Mouse (Mus musculus): Measurements from ENCODE around the gene Mtmr12. TPM values are rescaled to one million over a fixed set of nuclear protein-coding genes. Genes with fewer than 3 reads are reported as not detected.

The Mtmr12 gene
- total RNA-seq, 1 experiment = 14.8 TPM

DNA sequence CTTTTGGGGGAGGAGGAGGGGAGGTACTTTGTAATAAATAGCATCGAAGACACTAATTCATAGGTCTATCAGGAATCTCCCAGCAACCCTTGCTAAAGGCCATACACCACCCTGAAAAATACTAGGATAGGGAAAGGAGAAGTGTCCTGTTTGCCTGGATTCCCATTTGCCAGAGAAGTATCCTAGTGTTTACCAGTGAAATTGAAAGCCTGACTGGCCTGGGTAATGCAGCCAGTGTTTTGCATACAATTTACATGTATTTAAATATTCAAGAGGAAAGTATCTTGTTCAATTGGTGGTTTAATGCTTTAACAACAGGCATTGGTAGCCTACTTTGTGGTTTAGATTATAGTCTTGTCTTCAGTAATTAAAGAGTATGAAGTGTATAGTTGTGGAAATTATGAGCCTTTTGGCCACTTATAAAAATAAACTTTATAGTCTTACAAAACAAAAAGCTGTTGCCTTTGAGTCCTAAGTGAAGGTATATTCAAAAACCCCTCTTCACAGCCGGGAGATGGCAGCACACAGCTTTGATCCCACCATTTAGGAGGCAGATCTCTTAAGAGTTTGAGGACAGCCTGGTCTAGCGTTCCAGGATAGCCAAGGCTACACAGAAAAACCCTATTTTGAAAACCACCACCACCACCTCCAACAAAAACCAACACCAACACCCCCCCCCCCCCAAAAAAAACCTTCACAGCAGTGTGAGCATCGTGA, 69.4 kb downstream of the Mtmr12 start:
- no peaks in the 10 kb centered on the region for H3K9me3 ChIP-seq (ENCODE audit: control insufficient read depth, insufficient read depth, low read depth, low read length)
- H3K36me3 ChIP-seq (ENCODE audit: control insufficient read depth, insufficient read depth, low read length, poor library complexity, severe bottlenecking) = peaks cover 14% of the 10 kb centered on the region
- in situ Hi-C loops (cut with MboI; ENCODE audit: low sequenced_read_pairs in 2 of 2, unreplicated experiment in 2 of 2) = no loop called here
- DNase-seq (ENCODE audit: low read depth, low spot score) = no peak
- H3K4me1 ChIP-seq (ENCODE audit: control insufficient read depth in 2 of 2, insufficient read depth in 2 of 2, low read length in 2 of 2, poor library complexity in 1 of 2) = peaks cover 19 to 21% of the 10 kb centered on the region in 2 experiments
- peak overlapping the region; percentile 9; the same call in 1 of the 2 replicates for H3K9ac ChIP-seq (ENCODE audit: insufficient read depth, low read depth, low read length, poor library complexity, severe bottlenecking)
- H3K27ac ChIP-seq (ENCODE audit: insufficient read depth, low read depth, low read length, poor library complexity, severe bottlenecking) = peak overlapping the region; percentile 80
- TF ChIP-seq CHD2 (IDR thresholded peaks at IDR 0.05; ENCODE audit: low read depth, low read length) (no peak), ZNF384 (IDR thresholded peaks at IDR 0.05; ENCODE audit: low read depth, low read length) (no peak), ZC3H11A (IDR thresholded peaks at IDR 0.05; ENCODE audit: borderline replicate concordance, low read depth, low read length) (no peak; the same call in 1 of the 2 replicates), HCFC1 (IDR thresholded peaks at IDR 0.05; ENCODE audit: borderline replicate concordance, insufficient read depth, low read length) (no peak), MAFK (IDR thresholded peaks at IDR 0.05; ENCODE audit: insufficient read depth, low read depth, low read length) (no peak)
- H3K4me3 ChIP-seq (ENCODE audit: insufficient read depth in 1 of 2, low read depth in 1 of 2, low read length in 2 of 2, poor library complexity in 1 of 2, severe bottlenecking in 1 of 2) = no peak overlapping the region; a peak in 1 of 4 replicates

DNA sequence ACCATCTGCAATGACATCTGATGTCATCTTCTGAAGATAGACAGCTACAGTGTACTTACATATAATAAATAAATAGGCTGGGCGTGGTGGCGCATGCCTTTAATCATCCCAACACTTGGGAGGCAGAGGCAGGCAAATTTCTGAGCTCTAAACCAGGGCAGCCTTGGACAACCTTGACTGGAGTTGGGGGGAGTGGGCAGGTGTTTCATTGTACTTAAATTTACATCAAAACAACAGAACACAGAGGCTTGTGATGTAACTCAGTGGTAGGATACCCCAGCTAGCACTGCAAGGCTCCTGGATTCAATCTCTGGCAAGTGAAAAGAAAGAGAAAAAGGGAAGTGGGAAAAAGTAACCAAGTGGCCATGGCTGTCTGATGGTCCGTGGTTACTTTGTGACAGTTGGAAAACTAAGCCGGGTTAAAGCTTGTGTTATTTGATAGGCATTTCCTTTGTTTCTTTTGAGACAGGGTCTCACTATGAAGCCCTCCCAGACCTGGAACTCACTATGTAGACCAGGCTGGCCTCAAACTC, 70.3 kb downstream of the Mtmr12 start:
- Histone ChIP-seq H3K27ac (ENCODE audit: insufficient read depth, low read depth, low read length, poor library complexity, severe bottlenecking) (peak overlapping the region; percentile 80), H3K4me3 (ENCODE audit: insufficient read depth in 1 of 2, low read depth in 1 of 2, low read length in 2 of 2, poor library complexity in 1 of 2, severe bottlenecking in 1 of 2) (no peak overlapping the region), H3K9me3 (ENCODE audit: control insufficient read depth, insufficient read depth, low read depth, low read length) (no peaks in the 10 kb centered on the region), H3K4me1 (ENCODE audit: control insufficient read depth in 2 of 2, insufficient read depth in 2 of 2, low read length in 2 of 2, poor library complexity in 1 of 2) (peaks cover 19 to 21% of the 10 kb centered on the region in 2 experiments), H3K9ac (ENCODE audit: insufficient read depth, low read depth, low read length, poor library complexity, severe bottlenecking) (no peak overlapping the region), H3K36me3 (ENCODE audit: control insufficient read depth, insufficient read depth, low read length, poor library complexity, severe bottlenecking) (peaks cover 6% of the 10 kb centered on the region)
- TF ChIP-seq MAFK (IDR thresholded peaks at IDR 0.05; ENCODE audit: insufficient read depth, low read depth, low read length) = no peak
- TF ChIP-seq HCFC1 (IDR thresholded peaks at IDR 0.05; ENCODE audit: borderline replicate concordance, insufficient read depth, low read length) = no peak
- no peak for TF ChIP-seq ZNF384 (IDR thresholded peaks at IDR 0.05; ENCODE audit: low read depth, low read length)
- TF ChIP-seq CHD2 (IDR thresholded peaks at IDR 0.05; ENCODE audit: low read depth, low read length) = no peak
- no peak for TF ChIP-seq ZC3H11A (IDR thresholded peaks at IDR 0.05; ENCODE audit: borderline replicate concordance, low read depth, low read length)
- DNase-seq (ENCODE audit: low read depth, low spot score) = no peak
- in situ Hi-C loops (cut with MboI; ENCODE audit: low sequenced_read_pairs in 2 of 2, unreplicated experiment in 2 of 2) = no loop called here

DNA sequence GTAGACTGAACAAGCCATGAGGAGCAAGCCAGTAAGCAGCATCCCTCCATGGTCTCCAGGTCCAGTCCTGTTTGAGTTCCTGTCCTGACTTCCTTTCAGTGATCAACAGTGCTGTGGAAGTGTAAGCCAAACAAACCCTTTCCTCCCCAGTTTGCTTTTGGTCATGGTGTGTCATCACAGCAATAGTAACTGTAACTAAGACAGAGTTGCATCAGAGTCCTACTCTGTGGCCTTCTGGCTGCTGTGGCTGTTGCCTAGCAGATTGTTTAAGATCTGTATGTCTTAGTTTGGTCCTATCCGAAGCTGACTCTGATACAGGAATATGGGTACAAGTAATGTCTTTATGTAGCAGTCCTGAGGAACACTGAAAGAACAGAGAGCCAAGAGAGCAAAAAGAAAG, 75.0 kb downstream of the Mtmr12 start:
- TF ChIP-seq ZNF384 (IDR thresholded peaks at IDR 0.05; ENCODE audit: low read depth, low read length) (no peak), ZC3H11A (IDR thresholded peaks at IDR 0.05; ENCODE audit: borderline replicate concordance, low read depth, low read length) (no peak), MAFK (IDR thresholded peaks at IDR 0.05; ENCODE audit: insufficient read depth, low read depth, low read length) (no peak)
- H3K4me1 ChIP-seq (ENCODE audit: control insufficient read depth in 2 of 2, insufficient read depth in 2 of 2, low read length in 2 of 2, poor library complexity in 1 of 2) = peaks cover 0 to 8% of the 10 kb centered on the region in 2 experiments; a peak in 2 of 4 replicates
- in situ Hi-C loops (cut with MboI; ENCODE audit: low sequenced_read_pairs in 2 of 2, unreplicated experiment in 2 of 2) = no loop called here
- H3K4me3 ChIP-seq (ENCODE audit: insufficient read depth in 1 of 2, low read depth in 1 of 2, low read length in 2 of 2, poor library complexity in 1 of 2, severe bottlenecking in 1 of 2) = no peak overlapping the region
- H3K36me3 ChIP-seq (ENCODE audit: control insufficient read depth, insufficient read depth, low read length, poor library complexity, severe bottlenecking) = no peaks in the 10 kb centered on the region
- H3K27ac ChIP-seq (ENCODE audit: insufficient read depth, low read depth, low read length, poor library complexity, severe bottlenecking) = no peak overlapping the region
- no peak overlapping the region for H3K9ac ChIP-seq (ENCODE audit: insufficient read depth, low read depth, low read length, poor library complexity, severe bottlenecking)
- DNase-seq (ENCODE audit: low read depth, low spot score) = no peak
- no peaks in the 10 kb centered on the region for H3K9me3 ChIP-seq (ENCODE audit: control insufficient read depth, insufficient read depth, low read depth, low read length)

DNA sequence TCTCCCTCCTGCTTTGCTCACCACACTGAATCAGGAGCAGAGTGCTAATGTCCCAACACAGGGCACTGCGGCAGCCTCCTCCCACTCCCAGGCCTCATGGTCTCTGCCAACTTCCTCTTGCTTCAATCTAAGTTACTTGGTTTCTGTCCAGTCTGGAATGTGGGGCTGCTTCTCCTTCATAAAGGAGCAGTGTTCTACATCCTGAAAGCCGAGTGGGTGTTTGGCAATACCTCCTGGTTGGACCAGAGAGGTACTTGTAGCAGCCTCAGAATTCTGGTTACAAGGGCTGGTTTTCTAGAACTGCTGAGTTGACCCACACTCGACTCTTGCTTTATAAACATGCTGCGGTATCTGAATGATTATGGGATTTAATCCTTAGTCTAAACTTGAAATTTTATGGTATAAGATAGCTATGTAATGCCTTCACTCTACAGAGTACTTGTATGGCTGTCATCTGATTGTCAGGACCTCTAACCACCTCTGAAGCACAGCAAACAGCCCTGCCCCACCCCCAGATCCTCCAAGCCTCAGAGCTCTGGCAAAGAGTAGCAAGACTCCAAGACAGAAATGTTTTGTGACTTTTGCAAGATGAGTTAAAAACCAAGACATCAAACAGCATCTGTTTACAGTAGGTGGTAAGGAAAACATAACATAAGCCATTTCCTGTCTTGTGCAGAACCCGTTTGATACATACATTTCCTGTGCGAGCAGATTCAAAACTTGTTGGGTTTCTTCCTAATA, 80.1 kb downstream of the Mtmr12 start:
- Histone ChIP-seq H3K27ac (ENCODE audit: insufficient read depth, low read depth, low read length, poor library complexity, severe bottlenecking) (no peak overlapping the region), H3K9ac (ENCODE audit: insufficient read depth, low read depth, low read length, poor library complexity, severe bottlenecking) (no peak overlapping the region), H3K4me3 (ENCODE audit: insufficient read depth in 1 of 2, low read depth in 1 of 2, low read length in 2 of 2, poor library complexity in 1 of 2, severe bottlenecking in 1 of 2) (no peak overlapping the region), H3K4me1 (ENCODE audit: control insufficient read depth in 2 of 2, insufficient read depth in 2 of 2, low read length in 2 of 2, poor library complexity in 1 of 2) (no peaks in the 10 kb centered on the region), H3K9me3 (ENCODE audit: control insufficient read depth, insufficient read depth, low read depth, low read length) (no peaks in the 10 kb centered on the region), H3K36me3 (ENCODE audit: control insufficient read depth, insufficient read depth, low read length, poor library complexity, severe bottlenecking) (no peaks in the 10 kb centered on the region)
- no peak for TF ChIP-seq CHD2 (IDR thresholded peaks at IDR 0.05; ENCODE audit: low read depth, low read length)
- in situ Hi-C loops (cut with MboI; ENCODE audit: low sequenced_read_pairs in 2 of 2, unreplicated experiment in 2 of 2) = no loop called here
- no peak for DNase-seq (ENCODE audit: low read depth, low spot score)

All from ES-E14 (cell line).